Mouse (Mus musculus): ENCODE measurements around the gene Lrp6. TPM values are rescaled to one million over a fixed set of nuclear protein-coding genes. Genes with fewer than 3 reads are reported as not detected.
A peak's percentile ranks its signal among the peaks of the same experiment; 100 is the strongest.

Lrp6 gene
- polyA plus RNA-seq, 1 experiment from 2014 or later, result 12.4 TPM

DNA sequence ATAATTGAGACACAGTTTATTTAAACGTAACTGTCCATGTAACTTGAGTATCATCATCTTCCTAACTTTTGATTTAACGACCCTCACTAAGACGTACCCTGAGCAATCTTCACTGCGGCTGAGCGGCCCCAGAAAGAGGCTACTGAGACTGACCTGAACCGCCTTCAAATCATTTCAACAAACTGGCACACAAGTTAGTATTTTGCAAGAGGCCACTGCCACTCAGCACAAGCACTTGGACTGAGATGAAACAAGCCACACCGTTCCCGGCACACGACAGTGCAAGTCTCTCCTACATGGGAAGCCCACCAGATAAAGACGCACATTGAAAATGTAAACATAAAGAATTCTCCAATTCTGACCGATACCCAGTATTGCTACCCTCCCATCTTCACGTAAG, 118.3 kb downstream of the Lrp6 start:
- no peaks in the 10 kb centered on the region; the same call in 1 of the 2 replicates for H3K4me1 ChIP-seq (replicated peaks; ENCODE audit: control insufficient read depth, insufficient read depth, low read length)
- WGBS, result 90% methylated on average over 12 of the region's 12 CpGs
- H3K9me3 ChIP-seq (ENCODE audit: control insufficient read depth), result no peaks in the 10 kb centered on the region
- TF ChIP-seq CTCF (IDR thresholded peaks at IDR 0.05; ENCODE audit: low read depth), result no peak
- no peak overlapping the region for H3K4me3 ChIP-seq (ENCODE audit: low read depth, low read length)
- no peak overlapping the region for H3K4me2 ChIP-seq (replicated peaks; ENCODE audit: low read depth)
- no peak overlapping the region for H3K9ac ChIP-seq (ENCODE audit: low read depth, low read length)
- ATAC-seq, result no peak
- H3K27ac ChIP-seq (ENCODE audit: low read depth, low read length), result no peak overlapping the region
- no peaks in the 10 kb centered on the region for H3K27me3 ChIP-seq (replicated peaks; ENCODE audit: control insufficient read depth, insufficient read depth, low read length)
- peaks cover 40% of the 10 kb centered on the region for H3K36me3 ChIP-seq (ENCODE audit: control insufficient read depth, insufficient read depth)

DNA sequence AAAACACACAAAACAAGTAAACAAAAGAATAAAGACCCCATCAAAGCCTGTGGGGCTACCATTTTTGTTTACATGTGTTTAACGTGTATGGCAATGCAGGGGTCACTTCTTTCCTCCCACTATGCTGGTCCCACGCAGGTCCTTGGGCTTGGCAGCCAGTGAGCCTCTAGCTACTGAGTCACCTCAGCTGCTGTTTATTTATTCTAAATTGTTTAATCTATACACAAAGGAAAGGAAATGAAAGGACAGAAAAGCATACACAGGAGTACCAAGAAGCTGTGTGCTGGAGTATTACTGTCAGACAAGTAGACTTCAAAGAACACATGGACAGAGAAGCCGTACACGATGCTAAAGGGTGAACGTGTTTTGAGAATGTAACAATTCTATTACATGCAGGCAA, 122.8 kb downstream of the Lrp6 start:
- 45% methylated on average over 5 of the region's 5 CpGs for WGBS
- no peaks in the 10 kb centered on the region; the same call in 1 of the 2 replicates for H3K4me1 ChIP-seq (replicated peaks; ENCODE audit: control insufficient read depth, insufficient read depth, low read length)
- H3K9ac ChIP-seq (ENCODE audit: low read depth, low read length), result no peak overlapping the region
- ATAC-seq, result no peak
- H3K9me3 ChIP-seq (ENCODE audit: control insufficient read depth), result no peaks in the 10 kb centered on the region
- H3K4me3 ChIP-seq (ENCODE audit: low read depth, low read length), result no peak overlapping the region
- no peak for TF ChIP-seq CTCF (IDR thresholded peaks at IDR 0.05; ENCODE audit: low read depth)
- 0 out of 2 replicates have a peak overlapping the region, but pooled peaks have one; percentile 37 for H3K4me2 ChIP-seq (replicated peaks; ENCODE audit: low read depth)
- no peaks in the 10 kb centered on the region for H3K27me3 ChIP-seq (replicated peaks; ENCODE audit: control insufficient read depth, insufficient read depth, low read length)
- peak overlapping the region; percentile 81 for H3K27ac ChIP-seq (ENCODE audit: low read depth, low read length)
- peaks cover 5% of the 10 kb centered on the region; the same call in 1 of the 2 replicates for H3K36me3 ChIP-seq (ENCODE audit: control insufficient read depth, insufficient read depth)

- Histone ChIP-seq H3K36me3 (ENCODE audit: control insufficient read depth, insufficient read depth) (peaks cover 5% of the 10 kb centered on the region; the same call in 1 of the 2 replicates), H3K4me3 (ENCODE audit: low read depth, low read length) (no peak overlapping the region), H3K9ac (ENCODE audit: low read depth, low read length) (no peak overlapping the region), H3K4me2 (replicated peaks; ENCODE audit: low read depth) (peak overlapping the region; percentile 37), H3K27me3 (replicated peaks; ENCODE audit: control insufficient read depth, insufficient read depth, low read length) (no peaks in the 10 kb centered on the region), H3K4me1 (replicated peaks; ENCODE audit: control insufficient read depth, insufficient read depth, low read length) (no peaks in the 10 kb centered on the region; the same call in 1 of the 2 replicates), H3K9me3 (ENCODE audit: control insufficient read depth) (no peaks in the 10 kb centered on the region), H3K27ac (ENCODE audit: low read depth, low read length) (peak overlapping the region; percentile 81)
- no peak for TF ChIP-seq CTCF (IDR thresholded peaks at IDR 0.05; ENCODE audit: low read depth)
- ATAC-seq, result peak; percentile 92
- WGBS, result 32% methylated on average over 9 of the region's 9 CpGs
These were observed 123.4 kb downstream of the Lrp6 start for GRCm38 (mm10) chr6:134443198-134443904.

GRCm38 (mm10) chr6:134442219-134442618, 124.5 kb downstream of the Lrp6 start:
- no peak overlapping the region for H3K4me3 ChIP-seq (ENCODE audit: low read depth, low read length)
- H3K4me2 ChIP-seq (replicated peaks; ENCODE audit: low read depth), result no peak overlapping the region
- peaks cover 5% of the 10 kb centered on the region; the same call in 1 of the 2 replicates for H3K36me3 ChIP-seq (ENCODE audit: control insufficient read depth, insufficient read depth)
- H3K9me3 ChIP-seq (ENCODE audit: control insufficient read depth), result no peaks in the 10 kb centered on the region
- no peak overlapping the region for H3K9ac ChIP-seq (ENCODE audit: low read depth, low read length)
- WGBS, result 73% methylated on average over 5 of the region's 5 CpGs
- TF ChIP-seq CTCF (IDR thresholded peaks at IDR 0.05; ENCODE audit: low read depth), result no peak
- H3K27ac ChIP-seq (ENCODE audit: low read depth, low read length), result no peak overlapping the region
- no peaks in the 10 kb centered on the region; the same call in 1 of the 2 replicates for H3K4me1 ChIP-seq (replicated peaks; ENCODE audit: control insufficient read depth, insufficient read depth, low read length)
- H3K27me3 ChIP-seq (replicated peaks; ENCODE audit: control insufficient read depth, insufficient read depth, low read length), result no peaks in the 10 kb centered on the region
- ATAC-seq, result no peak

DNA sequence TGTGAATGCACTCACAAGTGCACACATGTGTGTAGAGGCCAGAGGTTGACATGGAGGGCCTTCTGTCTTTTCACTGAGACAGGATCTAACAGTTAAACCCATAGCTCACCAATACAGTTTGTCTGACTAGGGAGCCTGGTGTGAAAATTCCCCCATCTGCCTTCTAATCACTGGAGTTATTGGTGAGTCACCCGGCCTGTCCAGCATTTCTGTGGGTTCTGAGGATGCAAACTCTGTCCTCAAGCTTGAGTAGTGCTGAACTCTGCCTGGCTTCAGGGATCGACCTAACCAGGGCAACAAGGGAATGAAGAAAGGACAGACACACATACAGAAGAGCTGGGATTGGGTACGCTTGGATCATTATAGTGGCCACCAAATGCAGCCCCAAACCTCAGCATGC, 125.0 kb downstream of the Lrp6 start:
- no peak overlapping the region for H3K27ac ChIP-seq (ENCODE audit: low read depth, low read length)
- no peaks in the 10 kb centered on the region for H3K27me3 ChIP-seq (replicated peaks; ENCODE audit: control insufficient read depth, insufficient read depth, low read length)
- no peak overlapping the region for H3K9ac ChIP-seq (ENCODE audit: low read depth, low read length)
- H3K9me3 ChIP-seq (ENCODE audit: control insufficient read depth), result no peaks in the 10 kb centered on the region
- TF ChIP-seq CTCF (IDR thresholded peaks at IDR 0.05; ENCODE audit: low read depth), result no peak
- peaks cover 5% of the 10 kb centered on the region; the same call in 1 of the 2 replicates for H3K36me3 ChIP-seq (ENCODE audit: control insufficient read depth, insufficient read depth)
- ATAC-seq, result no peak
- 83% methylated on average over 3 of the region's 3 CpGs for WGBS
- no peaks in the 10 kb centered on the region; the same call in 1 of the 2 replicates for H3K4me1 ChIP-seq (replicated peaks; ENCODE audit: control insufficient read depth, insufficient read depth, low read length)
- no peak overlapping the region for H3K4me2 ChIP-seq (replicated peaks; ENCODE audit: low read depth)
- no peak overlapping the region for H3K4me3 ChIP-seq (ENCODE audit: low read depth, low read length)

DNA sequence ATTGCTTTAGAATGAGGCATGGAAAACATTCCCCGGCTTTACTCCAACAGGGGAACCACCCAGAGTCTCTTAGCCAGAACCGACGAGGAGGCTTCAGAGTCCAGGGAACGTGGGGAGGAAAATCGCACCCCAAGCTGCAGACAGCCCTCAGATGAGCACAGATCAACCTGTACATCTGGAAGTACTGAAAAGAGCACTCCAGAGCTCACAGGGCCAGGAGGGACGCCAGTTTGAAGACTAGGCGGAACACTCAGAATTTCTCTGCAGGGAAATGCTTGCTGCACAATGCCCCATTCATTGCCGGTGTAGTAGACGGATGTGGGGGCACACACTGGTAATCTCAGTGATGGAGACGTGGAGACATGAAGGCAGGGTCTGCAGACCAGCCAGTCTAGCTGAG, 126.7 kb downstream of the Lrp6 start:
- ATAC-seq, result no peak
- Histone ChIP-seq H3K27ac (ENCODE audit: low read depth, low read length) (no peak overlapping the region), H3K27me3 (replicated peaks; ENCODE audit: control insufficient read depth, insufficient read depth, low read length) (no peaks in the 10 kb centered on the region), H3K9ac (ENCODE audit: low read depth, low read length) (no peak overlapping the region), H3K4me3 (ENCODE audit: low read depth, low read length) (no peak overlapping the region), H3K4me1 (replicated peaks; ENCODE audit: control insufficient read depth, insufficient read depth, low read length) (no peaks in the 10 kb centered on the region; the same call in 1 of the 2 replicates), H3K36me3 (ENCODE audit: control insufficient read depth, insufficient read depth) (peaks cover 3% of the 10 kb centered on the region; the same call in 1 of the 2 replicates), H3K4me2 (replicated peaks; ENCODE audit: low read depth) (peak overlapping the region; percentile 18), H3K9me3 (ENCODE audit: control insufficient read depth) (no peaks in the 10 kb centered on the region)
- 38% methylated on average over 10 of the region's 10 CpGs for WGBS
- no peak for TF ChIP-seq CTCF (IDR thresholded peaks at IDR 0.05; ENCODE audit: low read depth)

Data from intestine, postnatal 0 days (tissue).